9 mouse cellular contexts compared by ENCODE assay signal in the genomic region with DNA sequence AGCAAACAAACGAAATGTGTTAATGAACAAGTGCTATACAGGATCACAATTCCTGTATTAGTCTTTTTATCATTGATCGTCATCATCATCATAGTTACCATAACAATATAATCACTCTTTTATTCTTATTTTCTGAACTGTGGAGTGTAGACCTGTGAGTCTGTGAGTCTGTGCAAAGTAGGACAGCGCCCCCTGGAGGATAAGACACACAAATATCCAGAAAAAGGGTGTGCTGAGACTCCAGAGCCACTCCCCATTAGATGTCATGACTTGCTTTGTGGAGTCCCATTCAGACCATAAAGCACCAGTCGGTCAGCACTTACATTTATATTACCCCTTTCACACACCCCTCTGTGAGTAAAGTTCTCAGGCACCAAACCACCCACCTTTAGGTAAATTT.
DNase-seq lines count a peak whose midpoint lies in the region; ATAC-seq and TF ChIP-seq lines count a peak whose summit lies in the region.
"Had no signal": no experiment of that assay in that cellular context is flagged by ENCODE, and none has a peak within 500 bp of the region (broad histone marks: within the 10 kb centered on the region; RNA-seq: fewer than 3 reads in every experiment).

No protein-coding gene starts in this region.

- H3K36me3 ChIP-seq in midbrain, postnatal 0 days (ENCODE audit: insufficient read depth, low read length): no peaks in the 10 kb centered on the region
- no peaks in the 10 kb centered on the region for H3K36me3 ChIP-seq in midbrain, embryonic 10.5 days
- no peaks in the 10 kb centered on the region for H3K36me3 ChIP-seq in intestine, embryonic 16.5 days (ENCODE audit: control insufficient read depth, insufficient read depth, low read length)

- peak; percentile 63 for TF ChIP-seq CTCF in midbrain, postnatal 0 days (IDR thresholded peaks at IDR 0.05)

- DNase-seq in gastrocnemius, postnatal 14 days: peak; percentile 13
- DNase-seq in gastrocnemius, postnatal 10 days: no peak
- peak; percentile 41 for DNase-seq in midbrain, postnatal 0 days (ENCODE audit: low spot score)
- DNase-seq in midbrain, embryonic 10.5 days (ENCODE audit: low spot score): no peak
- DNase-seq in embryo, embryonic 10.5 days (ENCODE audit: low spot score): peak; percentile 66
- no peak for DNase-seq in thymus, postnatal 14 days
- DNase-seq in frontal cortex, postnatal 14 days (ENCODE audit: low spot score in 2 of 2): no peak

- H3K4me3 ChIP-seq in midbrain, postnatal 0 days (ENCODE audit: low read depth, low read length): no peak overlapping the region
- no peak overlapping the region for H3K4me3 ChIP-seq in midbrain, embryonic 10.5 days
- H3K4me3 ChIP-seq in intestine, embryonic 16.5 days (ENCODE audit: low read length): no peak overlapping the region

- no peaks in the 10 kb centered on the region for H3K27me3 ChIP-seq in midbrain, postnatal 0 days (ENCODE audit: insufficient read depth, low read length)
- no peaks in the 10 kb centered on the region for H3K27me3 ChIP-seq in midbrain, embryonic 10.5 days (ENCODE audit: low read depth, poor library complexity, severe bottlenecking)
- H3K27me3 ChIP-seq in intestine, embryonic 16.5 days (replicated peaks; ENCODE audit: control insufficient read depth, insufficient read depth, low read length): no peaks in the 10 kb centered on the region

- H3K9ac ChIP-seq in midbrain, postnatal 0 days (replicated peaks; ENCODE audit: low read length, poor library complexity, severe bottlenecking): no peak overlapping the region
- H3K9ac ChIP-seq in intestine, embryonic 16.5 days (ENCODE audit: low read depth, low read length): no peak overlapping the region

- H3K9me3 ChIP-seq in midbrain, postnatal 0 days (ENCODE audit: low read length): no peaks in the 10 kb centered on the region
- no peaks in the 10 kb centered on the region for H3K9me3 ChIP-seq in midbrain, embryonic 10.5 days (replicated peaks)
- no peaks in the 10 kb centered on the region for H3K9me3 ChIP-seq in intestine, embryonic 16.5 days (ENCODE audit: control insufficient read depth, low read length)

- no peak overlapping the region for H3K27ac ChIP-seq in midbrain, postnatal 0 days (ENCODE audit: low read depth, low read length)
- H3K27ac ChIP-seq in midbrain, embryonic 10.5 days (replicated peaks): no peak overlapping the region
- no peak overlapping the region for H3K27ac ChIP-seq in intestine, embryonic 16.5 days (ENCODE audit: low read length)
- H3K27ac ChIP-seq: macrophage had no signal

- intact Hi-C loops in gastrocnemius, postnatal 14 days (cut with DNase I; ENCODE audit: low total_unique reads): no loop called here

- ATAC-seq in midbrain, postnatal 0 days (ENCODE audit: low FRiP score): no peak
- ATAC-seq in intestine, embryonic 16.5 days: peak; percentile 48; the same call in 1 of the 2 replicates

- no peaks in the 10 kb centered on the region for H3K4me1 ChIP-seq in midbrain, postnatal 0 days (ENCODE audit: insufficient read depth, low read length)
- H3K4me1 ChIP-seq in midbrain, embryonic 10.5 days: peaks cover 7% of the 10 kb centered on the region; the same call in 1 of the 2 replicates
- no peaks in the 10 kb centered on the region for H3K4me1 ChIP-seq in intestine, embryonic 16.5 days (ENCODE audit: control insufficient read depth, insufficient read depth, low read length)

- H3K4me2 ChIP-seq in midbrain, postnatal 0 days (ENCODE audit: low read depth, low read length, poor library complexity, severe bottlenecking): no peak overlapping the region
- H3K4me2 ChIP-seq in intestine, embryonic 16.5 days (ENCODE audit: low read depth, low read length): no peak overlapping the region

- 66% methylated on average over 4 of the region's 4 CpGs for WGBS in midbrain, postnatal 0 days
- WGBS in midbrain, embryonic 10.5 days: 59% methylated on average over 4 of the region's 4 CpGs
- 61% methylated on average over 4 of the region's 4 CpGs for WGBS in intestine, embryonic 16.5 days

Comparison
In these comparisons a context has a peak if more than half of its experiments do, and no peak if none do; other contexts are left out.
1. DNase-seq: peak in gastrocnemius, postnatal 14 days (single experiment), midbrain, postnatal 0 days (single experiment) and embryo, embryonic 10.5 days (single experiment); none in gastrocnemius, postnatal 10 days (single experiment), midbrain, embryonic 10.5 days (single experiment), thymus, postnatal 14 days (single experiment) and frontal cortex, postnatal 14 days (0 of 2).